Comparison of ENCODE assay signal across 7 mouse cellular contexts in genomic region chr9:106457163-106457559, GRCm38 (mm10). TPM values are rescaled to one million over a fixed set of nuclear protein-coding genes. Genes with fewer than 3 reads are reported as not detected.
DNase-seq lines count a peak whose midpoint lies in the region; ATAC-seq and TF ChIP-seq lines count a peak whose summit lies in the region.

No protein-coding gene starts in this region.

- H3K4me1 ChIP-seq in kidney, embryonic 16.5 days (ENCODE audit: insufficient read depth, low read length): peaks cover 70% of the 10 kb centered on the region
- H3K4me1 ChIP-seq in kidney, adult 2 months (ENCODE audit: control insufficient read depth, insufficient read depth, low read length): peaks cover 10% of the 10 kb centered on the region
- H3K4me1 ChIP-seq in forebrain, embryonic 11.5 days (replicated peaks; ENCODE audit: control insufficient read depth, insufficient read depth, low read length): peaks cover 44% of the 10 kb centered on the region
- H3K4me1 ChIP-seq in hindbrain, embryonic 15.5 days (replicated peaks): peaks cover 66% of the 10 kb centered on the region
- peaks cover 73% of the 10 kb centered on the region for H3K4me1 ChIP-seq in neural tube, embryonic 12.5 days

- WGBS in kidney, embryonic 16.5 days: 43% methylated on average over 9 of the region's 9 CpGs
- WGBS in kidney, adult 2 months: 79% methylated on average over 9 of the region's 9 CpGs
- 46% methylated on average over 9 of the region's 9 CpGs for WGBS in forebrain, embryonic 11.5 days
- WGBS in hindbrain, embryonic 15.5 days: 35% methylated on average over 9 of the region's 9 CpGs
- WGBS in neural tube, embryonic 12.5 days: 33% methylated on average over 9 of the region's 9 CpGs

- no peak for DNase-seq in kidney, adult 2 months
- no peak for DNase-seq in forebrain, embryonic 11.5 days (ENCODE audit: low spot score)
- DNase-seq in gastrocnemius, adult 8-10 months (ENCODE audit: low spot score in 2 of 2): no peak
- DNase-seq in right cerebral cortex, postnatal 10 days (ENCODE audit: low spot score in 2 of 2): no peak

- H3K9me3 ChIP-seq in kidney, embryonic 16.5 days (ENCODE audit: low read length): no peaks in the 10 kb centered on the region
- no peaks in the 10 kb centered on the region for H3K9me3 ChIP-seq in forebrain, embryonic 11.5 days (ENCODE audit: control insufficient read depth, low read length)
- no peaks in the 10 kb centered on the region for H3K9me3 ChIP-seq in hindbrain, embryonic 15.5 days
- H3K9me3 ChIP-seq in neural tube, embryonic 12.5 days: no peaks in the 10 kb centered on the region

- no peaks in the 10 kb centered on the region for H3K27me3 ChIP-seq in kidney, embryonic 16.5 days (ENCODE audit: insufficient read depth, low read length)
- H3K27me3 ChIP-seq in kidney, adult 2 months (replicated peaks; ENCODE audit: control insufficient read depth, insufficient read depth, low read length): no peaks in the 10 kb centered on the region
- no peaks in the 10 kb centered on the region for H3K27me3 ChIP-seq in forebrain, embryonic 11.5 days (ENCODE audit: control insufficient read depth, insufficient read depth, low read length)
- H3K27me3 ChIP-seq in hindbrain, embryonic 15.5 days: no peaks in the 10 kb centered on the region
- H3K27me3 ChIP-seq in neural tube, embryonic 12.5 days (replicated peaks): no peaks in the 10 kb centered on the region

- peak overlapping the region; percentile 94 for H3K4me2 ChIP-seq in kidney, embryonic 16.5 days (replicated peaks; ENCODE audit: low read depth, low read length)
- peak overlapping the region; percentile 73 for H3K4me2 ChIP-seq in forebrain, embryonic 11.5 days (ENCODE audit: low read depth, low read length, severe bottlenecking)
- peak overlapping the region; percentile 91 for H3K4me2 ChIP-seq in hindbrain, embryonic 15.5 days
- H3K4me2 ChIP-seq in neural tube, embryonic 12.5 days (replicated peaks): peak overlapping the region; percentile 92

- peaks cover 10% of the 10 kb centered on the region for H3K36me3 ChIP-seq in kidney, embryonic 16.5 days (ENCODE audit: insufficient read depth, low read length)
- H3K36me3 ChIP-seq in kidney, adult 2 months (ENCODE audit: control insufficient read depth, insufficient read depth, low read length): no peaks in the 10 kb centered on the region
- peaks cover 12% of the 10 kb centered on the region for H3K36me3 ChIP-seq in forebrain, embryonic 11.5 days (ENCODE audit: control insufficient read depth, insufficient read depth, low read length)
- peaks cover 15% of the 10 kb centered on the region for H3K36me3 ChIP-seq in hindbrain, embryonic 15.5 days
- H3K36me3 ChIP-seq in neural tube, embryonic 12.5 days: peaks cover 29% of the 10 kb centered on the region

- H3K4me3 ChIP-seq in kidney, embryonic 16.5 days (ENCODE audit: low read length): no peak overlapping the region
- H3K4me3 ChIP-seq in kidney, adult 2 months (ENCODE audit: insufficient read depth, low read depth, low read length): no peak overlapping the region
- H3K4me3 ChIP-seq in forebrain, embryonic 11.5 days (ENCODE audit: low read depth, low read length): peak overlapping the region; percentile 85; the same call in 1 of the 2 replicates
- H3K4me3 ChIP-seq in hindbrain, embryonic 15.5 days: peak overlapping the region; percentile 76
- H3K4me3 ChIP-seq in neural tube, embryonic 12.5 days: peak overlapping the region; percentile 67

- H3K9ac ChIP-seq in kidney, embryonic 16.5 days (replicated peaks; ENCODE audit: low read length): peak overlapping the region; percentile 80; the same call in 1 of the 2 replicates
- H3K9ac ChIP-seq in forebrain, embryonic 11.5 days (ENCODE audit: low read length): peak overlapping the region; percentile 98
- H3K9ac ChIP-seq in hindbrain, embryonic 15.5 days: peak overlapping the region; percentile 80; the same call in 1 of the 2 replicates
- peak overlapping the region; percentile 93 for H3K9ac ChIP-seq in neural tube, embryonic 12.5 days

- TF ChIP-seq POLR2A in kidney, adult 2 months (IDR thresholded peaks at IDR 0.05; ENCODE audit: low read depth, low read length): no peak

- no peak for TF ChIP-seq CTCF in kidney, adult 2 months (conservative IDR thresholded peaks at IDR 0.05; ENCODE audit: insufficient read depth, insufficient read length, low read depth, low read length)

- H3K27ac ChIP-seq in kidney, embryonic 16.5 days (ENCODE audit: low read length): peak overlapping the region; percentile 89; the same call in 1 of the 2 replicates
- H3K27ac ChIP-seq in kidney, adult 2 months (ENCODE audit: insufficient read depth, low read depth, low read length): no peak overlapping the region
- peak overlapping the region; percentile 42; the same call in 1 of the 2 replicates for H3K27ac ChIP-seq in forebrain, embryonic 11.5 days (ENCODE audit: low read depth, low read length)
- peak overlapping the region; percentile 91 for H3K27ac ChIP-seq in hindbrain, embryonic 15.5 days (replicated peaks)
- H3K27ac ChIP-seq in neural tube, embryonic 12.5 days: peak overlapping the region; percentile 95; the same call in 1 of the 2 replicates

- ATAC-seq in kidney, embryonic 16.5 days (ENCODE audit: low FRiP score, low TSS enrichment): no peak
- ATAC-seq in forebrain, embryonic 11.5 days (replicated peaks; ENCODE audit: low FRiP score): no peak
- ATAC-seq in hindbrain, embryonic 15.5 days (ENCODE audit: low FRiP score, low read depth): no peak
- ATAC-seq in neural tube, embryonic 12.5 days (ENCODE audit: low FRiP score, low read depth): no peak

RNA-seq across cellular contexts. Expression of gene Pcbp4, which starts 4.1 kb away (rescaled TPM):
- polyA plus RNA-seq in kidney, embryonic 16.5 days (2015; fragmentation: Nextera tagmentation; extraction: Ambion mirVana): 119 and 136 TPM in 2 replicates
- polyA plus RNA-seq in kidney, adult 2 months (2012; rRNA removed): 90.3 and 115 TPM in 2 replicates
- polyA plus RNA-seq in forebrain, embryonic 11.5 days (2014; fragmentation: Nextera tagmentation; extraction: Ambion mirVana): 300 and 309 TPM in 2 replicates
- polyA plus RNA-seq in hindbrain, embryonic 15.5 days (2015; fragmentation: Nextera tagmentation; extraction: Ambion mirVana): 246 and 264 TPM in 2 replicates
- polyA plus RNA-seq in neural tube, embryonic 12.5 days (2016; fragmentation: Nextera tagmentation; extraction: Ambion mirVana): 358 and 362 TPM in 2 replicates
- total RNA-seq in gastrocnemius, adult 8-10 months (2022): 10 to 100 TPM; 49.9 to 70.6 (median 61.3) TPM

RNA-seq across cellular contexts. Expression of gene Gpr62, which starts 8.6 kb away (rescaled TPM):
- 0.31 and 0.41 TPM in 2 replicates for polyA plus RNA-seq in kidney, embryonic 16.5 days (2015; fragmentation: Nextera tagmentation; extraction: Ambion mirVana)
- polyA plus RNA-seq in kidney, adult 2 months (2012; rRNA removed): 0.07 TPM in 1 of 2 replicates, not detected in the other
- 0.19 and 0.71 TPM in 2 replicates for polyA plus RNA-seq in forebrain, embryonic 11.5 days (2014; fragmentation: Nextera tagmentation; extraction: Ambion mirVana)
- 1.4 TPM in 2 replicates for polyA plus RNA-seq in hindbrain, embryonic 15.5 days (2015; fragmentation: Nextera tagmentation; extraction: Ambion mirVana)
- polyA plus RNA-seq in neural tube, embryonic 12.5 days (2016; fragmentation: Nextera tagmentation; extraction: Ambion mirVana): 0.52 and 0.66 TPM in 2 replicates
- under 1 TPM in 2 of 4 experiments, not detected in 2; 0.12 to 0.43 TPM for total RNA-seq in gastrocnemius, adult 8-10 months (2022)

RNA-seq across cellular contexts. Expression of gene Abhd14a, which starts 9.7 kb away (rescaled TPM):
- polyA plus RNA-seq in kidney, embryonic 16.5 days (2015; fragmentation: Nextera tagmentation; extraction: Ambion mirVana): 68.8 and 70.3 TPM in 2 replicates
- polyA plus RNA-seq in kidney, adult 2 months (2012; rRNA removed): 137 and 146 TPM in 2 replicates
- 38.3 and 41.0 TPM in 2 replicates for polyA plus RNA-seq in forebrain, embryonic 11.5 days (2014; fragmentation: Nextera tagmentation; extraction: Ambion mirVana)
- 77.0 and 80.7 TPM in 2 replicates for polyA plus RNA-seq in hindbrain, embryonic 15.5 days (2015; fragmentation: Nextera tagmentation; extraction: Ambion mirVana)
- 34.6 and 38.0 TPM in 2 replicates for polyA plus RNA-seq in neural tube, embryonic 12.5 days (2016; fragmentation: Nextera tagmentation; extraction: Ambion mirVana)
- total RNA-seq in gastrocnemius, adult 8-10 months (2022): 10 to 100 TPM; 15.2 to 17.8 (median 16.7) TPM

RNA-seq across cellular contexts. Expression of gene Abhd14b, which starts 9.9 kb away (rescaled TPM):
- 45.5 and 48.3 TPM in 2 replicates for polyA plus RNA-seq in kidney, embryonic 16.5 days (2015; fragmentation: Nextera tagmentation; extraction: Ambion mirVana)
- 470 and 526 TPM in 2 replicates for polyA plus RNA-seq in kidney, adult 2 months (2012; rRNA removed)
- polyA plus RNA-seq in forebrain, embryonic 11.5 days (2014; fragmentation: Nextera tagmentation; extraction: Ambion mirVana): 4.6 and 4.7 TPM in 2 replicates
- polyA plus RNA-seq in hindbrain, embryonic 15.5 days (2015; fragmentation: Nextera tagmentation; extraction: Ambion mirVana): 9.2 and 11.3 TPM in 2 replicates
- polyA plus RNA-seq in neural tube, embryonic 12.5 days (2016; fragmentation: Nextera tagmentation; extraction: Ambion mirVana): 5.7 and 6.0 TPM in 2 replicates
- 1 to 10 TPM; 2.1 to 3.8 (median 3.3) TPM for total RNA-seq in gastrocnemius, adult 8-10 months (2022)

RNA-seq across cellular contexts. Expression of gene Rrp9, which starts 18.6 kb away (rescaled TPM):
- polyA plus RNA-seq in kidney, embryonic 16.5 days (2015; fragmentation: Nextera tagmentation; extraction: Ambion mirVana): 56.2 and 59.5 TPM in 2 replicates
- polyA plus RNA-seq in kidney, adult 2 months (2012; rRNA removed): 17.5 and 20.7 TPM in 2 replicates
- polyA plus RNA-seq in forebrain, embryonic 11.5 days (2014; fragmentation: Nextera tagmentation; extraction: Ambion mirVana): 56.5 and 63.7 TPM in 2 replicates
- 45.7 and 45.9 TPM in 2 replicates for polyA plus RNA-seq in hindbrain, embryonic 15.5 days (2015; fragmentation: Nextera tagmentation; extraction: Ambion mirVana)
- 48.8 and 51.0 TPM in 2 replicates for polyA plus RNA-seq in neural tube, embryonic 12.5 days (2016; fragmentation: Nextera tagmentation; extraction: Ambion mirVana)
- 10 to 100 TPM; 16.8 to 26.0 (median 20.8) TPM for total RNA-seq in gastrocnemius, adult 8-10 months (2022)

Comparison
In these comparisons a context has a peak if more than half of its experiments do, and no peak if none do; other contexts are left out.
1. H3K4me3 ChIP-seq: peak in forebrain, embryonic 11.5 days (single experiment), hindbrain, embryonic 15.5 days (single experiment) and neural tube, embryonic 12.5 days (single experiment); none in kidney, embryonic 16.5 days (single experiment) and kidney, adult 2 months (single experiment).
2. Peak in every context shown above with its lines, with median percentiles within 50 percentile points of each other: H3K4me2 ChIP-seq and H3K9ac ChIP-seq.